ENCODE assay signal across 11 mouse cellular contexts in the genomic region with DNA sequence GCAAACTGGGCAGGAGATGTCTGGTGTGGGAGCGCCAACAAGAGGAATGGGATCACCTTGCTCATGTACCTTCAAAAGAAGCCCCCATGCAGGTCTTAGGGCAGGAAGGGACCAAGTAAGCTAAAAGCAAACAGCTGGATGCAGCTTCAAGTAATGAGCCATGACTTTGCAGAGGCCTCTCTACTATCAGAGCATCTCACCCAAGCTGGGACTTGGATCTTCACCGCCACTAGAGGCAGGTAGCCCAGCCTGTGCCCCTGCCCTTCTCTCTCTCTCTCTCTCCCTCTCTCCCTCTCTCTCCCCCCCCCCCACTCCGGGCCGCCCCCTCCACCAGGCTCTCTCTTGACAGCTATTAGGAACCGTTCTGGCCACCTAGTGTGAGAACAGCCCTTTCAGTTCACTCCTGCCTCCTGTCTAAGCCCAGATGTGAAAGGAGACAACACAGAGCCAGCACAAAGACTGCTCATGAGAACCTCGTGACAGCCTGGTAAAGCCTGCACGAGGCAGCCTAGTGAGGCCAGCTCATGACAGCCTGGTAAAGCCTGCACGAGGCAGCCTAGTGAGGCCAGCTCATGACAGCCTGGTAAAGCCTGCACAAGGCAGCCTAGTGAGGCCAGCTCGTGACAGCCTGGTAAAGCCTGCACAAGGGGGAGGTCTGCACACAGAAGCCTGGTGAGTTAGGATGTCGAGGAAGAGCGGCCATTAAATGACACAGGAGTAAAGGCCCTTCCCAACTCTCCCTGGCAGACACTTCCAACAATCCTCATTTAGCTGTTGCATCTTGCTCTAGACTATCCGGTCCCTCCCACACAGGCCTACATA.
A peak's percentile ranks its signal among the peaks of the same experiment; 100 is the strongest.
DNase-seq lines count a peak whose midpoint lies in the region; ATAC-seq and TF ChIP-seq lines count a peak whose summit lies in the region.
"Had no signal": no experiment of that assay in that cellular context is flagged by ENCODE, and none has a peak within 500 bp of the region (broad histone marks: within the 10 kb centered on the region; RNA-seq: fewer than 3 reads in every experiment).

No protein-coding gene starts in this region.

- WGBS in kidney, embryonic 15.5 days, result 38% methylated on average over 12 of the region's 12 CpGs
- WGBS in forebrain, postnatal 0 days, result 26% methylated on average over 12 of the region's 12 CpGs
- 20% methylated on average over 12 of the region's 12 CpGs for WGBS in midbrain, embryonic 11.5 days

- no peak for ATAC-seq in kidney, embryonic 15.5 days (replicated peaks; ENCODE audit: low FRiP score)
- ATAC-seq in forebrain, postnatal 0 days, result peak; percentile 17; the same call in 1 of the 2 replicates
- ATAC-seq in midbrain, embryonic 11.5 days (ENCODE audit: low FRiP score), result peak; percentile 17

- peak overlapping the region; percentile 95 for H3K27ac ChIP-seq in kidney, embryonic 15.5 days
- H3K27ac ChIP-seq in forebrain, postnatal 0 days (ENCODE audit: low read depth, low read length), result peak overlapping the region; percentile 67
- peak overlapping the region; percentile 71 for H3K27ac ChIP-seq in midbrain, embryonic 11.5 days (ENCODE audit: low read depth, low read length)

- no peak overlapping the region for H3K4me2 ChIP-seq in kidney, embryonic 15.5 days
- no peak overlapping the region for H3K4me2 ChIP-seq in forebrain, postnatal 0 days (ENCODE audit: low read depth)
- H3K4me2 ChIP-seq in midbrain, embryonic 11.5 days, result no peak overlapping the region

- no peak for TF ChIP-seq CTCF in forebrain, postnatal 0 days (IDR thresholded peaks at IDR 0.05; ENCODE audit: low read depth)

- no peaks in the 10 kb centered on the region for H3K9me3 ChIP-seq in kidney, embryonic 15.5 days (replicated peaks)
- H3K9me3 ChIP-seq in forebrain, postnatal 0 days (ENCODE audit: low read length), result no peaks in the 10 kb centered on the region
- H3K9me3 ChIP-seq in midbrain, embryonic 11.5 days (ENCODE audit: control insufficient read depth, low read length), result no peaks in the 10 kb centered on the region

- intact Hi-C loops in left cerebral cortex, postnatal 25 days (cut with DNase I), result loop anchor here (5.0 to 10.0 kb wide), 2 partner anchors 95 to 348 kb away; no protein-coding TSS in a partner anchor

- H3K4me1 ChIP-seq in kidney, embryonic 15.5 days, result peaks cover 62% of the 10 kb centered on the region
- H3K4me1 ChIP-seq in forebrain, postnatal 0 days (ENCODE audit: insufficient read depth), result peaks cover 30% of the 10 kb centered on the region
- H3K4me1 ChIP-seq in midbrain, embryonic 11.5 days (ENCODE audit: control insufficient read depth, insufficient read depth, low read length), result peaks cover 67% of the 10 kb centered on the region

- H3K4me3 ChIP-seq in kidney, embryonic 15.5 days (replicated peaks), result no peak overlapping the region
- H3K4me3 ChIP-seq in forebrain, postnatal 0 days (ENCODE audit: low read depth, low read length), result no peak overlapping the region
- H3K4me3 ChIP-seq in midbrain, embryonic 11.5 days (ENCODE audit: low read depth, low read length), result no peak overlapping the region

- H3K36me3 ChIP-seq in kidney, embryonic 15.5 days, result no peaks in the 10 kb centered on the region
- H3K36me3 ChIP-seq in forebrain, postnatal 0 days (ENCODE audit: insufficient read depth), result no peaks in the 10 kb centered on the region
- H3K36me3 ChIP-seq in midbrain, embryonic 11.5 days (ENCODE audit: control insufficient read depth, insufficient read depth, low read length), result no peaks in the 10 kb centered on the region

- no peak overlapping the region for H3K9ac ChIP-seq in kidney, embryonic 15.5 days
- no peak overlapping the region for H3K9ac ChIP-seq in forebrain, postnatal 0 days
- H3K9ac ChIP-seq in midbrain, embryonic 11.5 days (ENCODE audit: low read length), result no peak overlapping the region

- peaks cover 31% of the 10 kb centered on the region for H3K27me3 ChIP-seq in kidney, embryonic 15.5 days
- no peaks in the 10 kb centered on the region for H3K27me3 ChIP-seq in forebrain, postnatal 0 days (ENCODE audit: insufficient read depth, low read length)
- H3K27me3 ChIP-seq in midbrain, embryonic 11.5 days (ENCODE audit: control insufficient read depth, insufficient read depth, low read length), result no peaks in the 10 kb centered on the region; the same call in 1 of the 2 replicates

- DNase-seq in kidney, postnatal 36 days, result no peak
- DNase-seq in embryo, embryonic 11 days, result peak; percentile 49
- DNase-seq in forebrain, postnatal 0 days, result no peak
- DNase-seq in midbrain, embryonic 11.5 days (ENCODE audit: low spot score, missing footprints), result peak; percentile 93
- no peak for DNase-seq in left cerebral cortex, postnatal 25 days (ENCODE audit: low spot score in 2 of 2)
- no peak for DNase-seq in adipocyte (ENCODE audit: low spot score)
- DNase-seq in yolk sac, embryonic 10.5 days (ENCODE audit: low spot score), result no peak
- DNase-seq: adrenal gland, postnatal 10 days; cerebellum, postnatal 14 days; gastrocnemius, postnatal 14 days had no signal

Comparison
In these comparisons a context has a peak if more than half of its experiments do, and no peak if none do; other contexts are left out.
1. DNase-seq: peak in embryo, embryonic 11 days (single experiment) and midbrain, embryonic 11.5 days (single experiment); none in kidney, postnatal 36 days (0 of 2), forebrain, postnatal 0 days (single experiment), left cerebral cortex, postnatal 25 days (0 of 2), adipocyte (single experiment) and yolk sac, embryonic 10.5 days (single experiment).
2. Peak in every context shown above with its lines, with median percentiles within 50 percentile points of each other: H3K27ac ChIP-seq.